Mouse (Mus musculus): ENCODE results near the gene Grk4. TPM values are rescaled to one million over a fixed set of nuclear protein-coding genes. Genes with fewer than 3 reads are reported as not detected.

Gene Grk4
- polyA plus RNA-seq, 1 experiment: 2.7 TPM

GRCm38 (mm10) chr5:34761934-34762611 lies 101.9 kb downstream of the Grk4 start:
- H3K4me1 ChIP-seq (ENCODE audit: control insufficient read depth, insufficient read depth, insufficient read length, low read length): peaks cover 2% of the 10 kb centered on the region; the same call in 1 of the 2 replicates
- peak overlapping the region; percentile 82 for H3K4me3 ChIP-seq (ENCODE audit: insufficient read depth, low read depth, low read length)
- peak overlapping the region; percentile 6; the same call in 1 of the 2 replicates for H3K27ac ChIP-seq (replicated peaks; ENCODE audit: low read depth, low read length)

- Histone ChIP-seq H3K27ac (replicated peaks; ENCODE audit: low read depth, low read length) (no peak overlapping the region), H3K4me1 (ENCODE audit: control insufficient read depth, insufficient read depth, insufficient read length, low read length) (no peaks in the 10 kb centered on the region), H3K4me3 (ENCODE audit: insufficient read depth, low read depth, low read length) (no peak overlapping the region)
Measured at GRCm38 (mm10) chr5:34771818-34772217, 111.6 kb downstream of the Grk4 start.

- Histone ChIP-seq H3K4me1 (ENCODE audit: control insufficient read depth, insufficient read depth, insufficient read length, low read length) (no peaks in the 10 kb centered on the region), H3K4me3 (ENCODE audit: insufficient read depth, low read depth, low read length) (no peak overlapping the region), H3K27ac (replicated peaks; ENCODE audit: low read depth, low read length) (no peak overlapping the region)
Measured at GRCm38 (mm10) chr5:34772696-34773245, 112.6 kb downstream of the Grk4 start.

DNA sequence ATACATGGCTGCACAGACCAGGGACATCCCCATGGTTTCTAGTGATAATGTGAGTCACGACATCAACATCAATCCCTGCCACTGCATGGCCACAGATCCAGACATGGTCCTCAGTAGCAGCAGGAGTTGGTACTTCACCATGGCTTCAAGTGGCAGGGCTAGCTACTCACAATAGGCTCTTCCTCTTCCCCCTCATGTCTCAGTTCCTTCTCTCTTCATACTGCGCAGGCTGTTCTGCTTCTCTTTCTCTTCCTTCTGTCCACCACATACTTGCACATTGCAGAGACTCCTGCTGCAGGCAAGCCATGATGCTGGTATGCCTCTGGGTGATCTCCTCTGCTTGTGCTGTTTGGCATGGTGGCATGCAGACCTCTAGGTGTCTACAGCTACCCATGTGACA lies 113.2 kb downstream of the Grk4 start:
- H3K27ac ChIP-seq (replicated peaks; ENCODE audit: low read depth, low read length): no peak overlapping the region
- no peaks in the 10 kb centered on the region for H3K4me1 ChIP-seq (ENCODE audit: control insufficient read depth, insufficient read depth, insufficient read length, low read length)
- no peak overlapping the region for H3K4me3 ChIP-seq (ENCODE audit: insufficient read depth, low read depth, low read length)

- Histone ChIP-seq H3K4me3 (ENCODE audit: insufficient read depth, low read depth, low read length) (no peak overlapping the region), H3K27ac (replicated peaks; ENCODE audit: low read depth, low read length) (no peak overlapping the region), H3K4me1 (ENCODE audit: control insufficient read depth, insufficient read depth, insufficient read length, low read length) (no peaks in the 10 kb centered on the region)
Measured at GRCm38 (mm10) chr5:34785027-34785426, 124.8 kb downstream of the Grk4 start.

DNA sequence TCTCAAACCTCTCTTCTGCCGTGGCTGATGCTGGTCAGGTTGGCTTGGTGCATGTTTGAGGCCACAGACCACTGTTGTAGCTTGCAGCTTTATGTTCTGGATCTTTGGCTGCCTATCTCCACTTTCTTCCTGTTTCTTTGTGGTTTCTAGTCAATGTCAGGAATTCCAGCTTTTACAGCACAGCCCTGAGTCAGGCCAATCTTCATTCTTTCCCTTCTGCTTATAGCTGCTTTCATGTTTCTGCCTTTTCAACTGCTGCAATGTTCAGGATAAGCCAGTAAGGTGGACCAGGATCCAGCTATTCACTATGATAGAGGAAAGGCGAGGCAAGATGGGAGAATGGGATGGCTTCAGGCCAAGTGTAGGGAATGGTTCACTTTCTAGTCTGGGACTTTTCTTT lies 131.0 kb downstream of the Grk4 start:
- Histone ChIP-seq H3K4me3 (ENCODE audit: insufficient read depth, low read depth, low read length) (no peak overlapping the region), H3K27ac (replicated peaks; ENCODE audit: low read depth, low read length) (no peak overlapping the region), H3K4me1 (ENCODE audit: control insufficient read depth, insufficient read depth, insufficient read length, low read length) (no peaks in the 10 kb centered on the region)

GRCm38 (mm10) chr5:34800292-34800953 lies 140.2 kb downstream of the Grk4 start:
- Histone ChIP-seq H3K4me1 (ENCODE audit: control insufficient read depth, insufficient read depth, insufficient read length, low read length) (no peaks in the 10 kb centered on the region), H3K4me3 (ENCODE audit: insufficient read depth, low read depth, low read length) (no peak overlapping the region), H3K27ac (replicated peaks; ENCODE audit: low read depth, low read length) (no peak overlapping the region)

Other genes starting within 250 kb of the Grk4 start
- gene Tnip2, start 146.4 kb upstream of the Grk4 start, polyA plus RNA-seq (2012; ENCODE audit: insufficient read depth, insufficient read length, missing spikeins): 4.3 and 4.8 TPM in 2 replicates
- 2.7 and 3.0 TPM in 2 replicates for gene Sh3bp2, start 134.5 kb upstream of the Grk4 start, polyA plus RNA-seq (2012; ENCODE audit: insufficient read depth, insufficient read length, missing spikeins)
- gene Add1, start 86.7 kb upstream of the Grk4 start, polyA plus RNA-seq (2012; ENCODE audit: insufficient read depth, insufficient read length, missing spikeins): 62.4 and 72.7 TPM in 2 replicates
- 6.1 and 8.3 TPM in 2 replicates for gene Mfsd10, start 23.2 kb upstream of the Grk4 start, polyA plus RNA-seq (2012; ENCODE audit: insufficient read depth, insufficient read length, missing spikeins)
- 11.8 and 14.8 TPM in 2 replicates for gene Nop14, start 231 bp upstream of the Grk4 start, polyA plus RNA-seq (2012; ENCODE audit: insufficient read depth, insufficient read length, missing spikeins)
- gene Htt, start 101.4 kb downstream of the Grk4 start, polyA plus RNA-seq (2012; ENCODE audit: insufficient read depth, insufficient read length, missing spikeins): 5.8 and 6.9 TPM in 2 replicates
- 0.92 TPM in 1 of 2 replicates, not detected in the other for gene Msantd1, start 247.6 kb downstream of the Grk4 start, polyA plus RNA-seq (2012; ENCODE audit: insufficient read depth, insufficient read length, missing spikeins)